Comparison of ENCODE assay signal across 30 mouse cellular contexts in the genomic region with DNA sequence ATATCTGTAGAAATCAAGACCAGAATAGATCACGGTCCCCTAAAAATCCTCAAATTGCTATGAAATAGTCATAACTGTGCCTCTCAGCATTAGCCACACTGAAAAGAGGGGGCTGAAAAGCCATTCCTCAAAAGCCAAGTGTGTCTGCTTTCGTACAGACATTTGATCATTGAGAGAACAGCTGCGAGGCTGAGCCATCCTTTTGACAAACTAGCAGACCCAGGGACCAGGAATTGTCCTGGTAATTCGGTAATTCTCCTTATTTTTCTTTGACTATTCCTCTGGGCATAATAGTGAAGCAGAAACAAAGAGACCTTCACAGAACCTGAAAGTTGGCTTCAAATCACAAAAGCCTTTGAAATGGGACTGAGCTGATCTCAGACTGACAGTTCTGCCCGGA.
DNase-seq lines count a peak whose midpoint lies in the region; ATAC-seq and TF ChIP-seq lines count a peak whose summit lies in the region.
"Had no signal": no experiment of that assay in that cellular context is flagged by ENCODE, and none has a peak within 500 bp of the region (broad histone marks: within the 10 kb centered on the region; RNA-seq: fewer than 3 reads in every experiment).

No protein-coding gene starts in this region.

- TF ChIP-seq CTCF in midbrain, postnatal 0 days (IDR thresholded peaks at IDR 0.05) = no peak

- no peak overlapping the region for H3K9ac ChIP-seq in embryonic facial prominence, embryonic 14.5 days (ENCODE audit: low read depth, low read length)
- H3K9ac ChIP-seq in midbrain, postnatal 0 days (replicated peaks; ENCODE audit: low read length, poor library complexity, severe bottlenecking) = no peak overlapping the region
- no peak overlapping the region for H3K9ac ChIP-seq in midbrain, embryonic 16.5 days (ENCODE audit: low read depth, low read length)
- no peak overlapping the region for H3K9ac ChIP-seq in midbrain, embryonic 15.5 days
- H3K9ac ChIP-seq: embryonic facial prominence, embryonic 12.5 days; embryonic facial prominence, embryonic 15.5 days; forebrain, embryonic 12.5 days had no signal

- H3K9me3 ChIP-seq in embryonic facial prominence, embryonic 14.5 days (ENCODE audit: control insufficient read depth, low read length) = no peaks in the 10 kb centered on the region
- no peaks in the 10 kb centered on the region for H3K9me3 ChIP-seq in embryonic facial prominence, embryonic 10.5 days
- no peaks in the 10 kb centered on the region for H3K9me3 ChIP-seq in midbrain, embryonic 10.5 days (replicated peaks)
- no peaks in the 10 kb centered on the region for H3K9me3 ChIP-seq in midbrain, postnatal 0 days (ENCODE audit: low read length)
- no peaks in the 10 kb centered on the region for H3K9me3 ChIP-seq in midbrain, embryonic 16.5 days (replicated peaks; ENCODE audit: control insufficient read depth, low read length, poor library complexity, severe bottlenecking)
- no peaks in the 10 kb centered on the region for H3K9me3 ChIP-seq in midbrain, embryonic 15.5 days
- H3K9me3 ChIP-seq: embryonic facial prominence, embryonic 12.5 days; embryonic facial prominence, embryonic 15.5 days; forebrain, embryonic 10.5 days; forebrain, embryonic 12.5 days; G1E had no signal

- H3K27ac ChIP-seq in embryonic facial prominence, embryonic 14.5 days (replicated peaks; ENCODE audit: low read depth, low read length) = no peak overlapping the region
- H3K27ac ChIP-seq in embryonic facial prominence, embryonic 10.5 days (replicated peaks) = no peak overlapping the region
- H3K27ac ChIP-seq in midbrain, embryonic 10.5 days (replicated peaks) = 0 out of 2 replicates have a peak overlapping the region, but pooled peaks have one; percentile 10
- H3K27ac ChIP-seq in midbrain, postnatal 0 days (ENCODE audit: low read depth, low read length) = no peak overlapping the region
- peak overlapping the region; percentile 17; the same call in 1 of the 2 replicates for H3K27ac ChIP-seq in midbrain, embryonic 16.5 days (ENCODE audit: low read length)
- H3K27ac ChIP-seq in midbrain, embryonic 15.5 days = no peak overlapping the region
- H3K27ac ChIP-seq: embryonic facial prominence, embryonic 12.5 days; embryonic facial prominence, embryonic 15.5 days; forebrain, embryonic 10.5 days; forebrain, embryonic 12.5 days had no signal

- no peak; the same call in 1 of the 2 replicates for ATAC-seq in embryonic facial prominence, embryonic 14.5 days (ENCODE audit: low read depth)
- ATAC-seq in midbrain, postnatal 0 days (ENCODE audit: low FRiP score) = no peak
- ATAC-seq in midbrain, embryonic 16.5 days = no peak
- ATAC-seq in midbrain, embryonic 15.5 days (replicated peaks) = no peak
- ATAC-seq: activated CD4-positive, CD25-positive, alpha-beta regulatory T cell, adult 4 months; CD4-positive, CD25-positive, alpha-beta regulatory T cell, adult 4 months; forebrain, embryonic 14.5 days; forebrain, embryonic 16.5 days; Patski had no signal

- H3K27me3 ChIP-seq in embryonic facial prominence, embryonic 14.5 days (replicated peaks; ENCODE audit: control insufficient read depth, insufficient read depth, low read length) = no peaks in the 10 kb centered on the region
- no peaks in the 10 kb centered on the region for H3K27me3 ChIP-seq in embryonic facial prominence, embryonic 10.5 days (replicated peaks; ENCODE audit: low read depth, poor library complexity, severe bottlenecking)
- no peaks in the 10 kb centered on the region for H3K27me3 ChIP-seq in midbrain, embryonic 10.5 days (ENCODE audit: low read depth, poor library complexity, severe bottlenecking)
- H3K27me3 ChIP-seq in midbrain, postnatal 0 days (ENCODE audit: insufficient read depth, low read length) = no peaks in the 10 kb centered on the region
- no peaks in the 10 kb centered on the region for H3K27me3 ChIP-seq in midbrain, embryonic 16.5 days (ENCODE audit: control insufficient read depth, insufficient read depth, low read depth, low read length)
- H3K27me3 ChIP-seq in midbrain, embryonic 15.5 days (replicated peaks) = no peaks in the 10 kb centered on the region
- H3K27me3 ChIP-seq: CH12.LX; embryonic facial prominence, embryonic 12.5 days; embryonic facial prominence, embryonic 15.5 days; forebrain, embryonic 12.5 days; Patski had no signal

- H3K4me2 ChIP-seq in embryonic facial prominence, embryonic 14.5 days (ENCODE audit: low read depth, low read length) = no peak overlapping the region
- H3K4me2 ChIP-seq in midbrain, postnatal 0 days (ENCODE audit: low read depth, low read length, poor library complexity, severe bottlenecking) = no peak overlapping the region
- H3K4me2 ChIP-seq in midbrain, embryonic 16.5 days (ENCODE audit: low read length) = no peak overlapping the region
- H3K4me2 ChIP-seq in midbrain, embryonic 15.5 days = no peak overlapping the region
- H3K4me2 ChIP-seq: embryonic facial prominence, embryonic 12.5 days; embryonic facial prominence, embryonic 15.5 days; forebrain, embryonic 12.5 days had no signal

- H3K4me3 ChIP-seq in embryonic facial prominence, embryonic 14.5 days (ENCODE audit: low read depth, low read length) = no peak overlapping the region
- no peak overlapping the region for H3K4me3 ChIP-seq in embryonic facial prominence, embryonic 10.5 days
- H3K4me3 ChIP-seq in midbrain, embryonic 10.5 days = no peak overlapping the region
- no peak overlapping the region for H3K4me3 ChIP-seq in midbrain, postnatal 0 days (ENCODE audit: low read depth, low read length)
- H3K4me3 ChIP-seq in midbrain, embryonic 16.5 days (ENCODE audit: low read depth, low read length) = no peak overlapping the region
- no peak overlapping the region for H3K4me3 ChIP-seq in midbrain, embryonic 15.5 days
- H3K4me3 ChIP-seq: embryonic facial prominence, embryonic 12.5 days; embryonic facial prominence, embryonic 15.5 days; erythroblast, embryonic 14.5 days; forebrain, embryonic 10.5 days; forebrain, embryonic 12.5 days had no signal

- 35% methylated on average over 5 of the region's 5 CpGs for WGBS in embryonic facial prominence, embryonic 14.5 days
- 50% methylated on average over 5 of the region's 5 CpGs for WGBS in embryonic facial prominence, embryonic 10.5 days
- WGBS in midbrain, embryonic 10.5 days = 54% methylated on average over 5 of the region's 5 CpGs
- WGBS in midbrain, postnatal 0 days = 28% methylated on average over 5 of the region's 5 CpGs
- 23% methylated on average over 5 of the region's 5 CpGs for WGBS in midbrain, embryonic 16.5 days
- 31% methylated on average over 5 of the region's 5 CpGs for WGBS in midbrain, embryonic 15.5 days

- H3K36me3 ChIP-seq in embryonic facial prominence, embryonic 14.5 days (ENCODE audit: control insufficient read depth, insufficient read depth, low read length) = no peaks in the 10 kb centered on the region
- no peaks in the 10 kb centered on the region for H3K36me3 ChIP-seq in embryonic facial prominence, embryonic 10.5 days (replicated peaks)
- no peaks in the 10 kb centered on the region for H3K36me3 ChIP-seq in midbrain, embryonic 10.5 days
- no peaks in the 10 kb centered on the region for H3K36me3 ChIP-seq in midbrain, postnatal 0 days (ENCODE audit: insufficient read depth, low read length)
- H3K36me3 ChIP-seq in midbrain, embryonic 16.5 days (ENCODE audit: control insufficient read depth, insufficient read depth, low read length) = no peaks in the 10 kb centered on the region
- H3K36me3 ChIP-seq in midbrain, embryonic 15.5 days (replicated peaks) = no peaks in the 10 kb centered on the region
- H3K36me3 ChIP-seq: embryonic facial prominence, embryonic 12.5 days; embryonic facial prominence, embryonic 15.5 days; forebrain, embryonic 10.5 days; forebrain, embryonic 12.5 days; G1E had no signal

- DNase-seq in embryonic facial prominence, embryonic 14.5 days (ENCODE audit: low spot score) = peak; percentile 58
- DNase-seq in embryonic facial prominence, embryonic 10.5 days (ENCODE audit: low spot score) = no peak
- no peak for DNase-seq in midbrain, embryonic 10.5 days (ENCODE audit: low spot score)
- no peak for DNase-seq in midbrain, postnatal 0 days (ENCODE audit: low spot score)
- no peak for DNase-seq in spleen, postnatal 4 days (ENCODE audit: low spot score in 2 of 2)
- DNase-seq: adrenal gland, adult 8-10 months; adrenal gland, postnatal 14 days; adrenal gland, postnatal 36 days; B cell, adult 2 months; cerebellum, adult 11 months; cerebellum, adult 18-20 months; cerebellum, adult 8-10 months; cerebellum, adult 9-11 months; cerebellum, postnatal 14 days; cerebellum, postnatal 36 days; embryo, embryonic 11 days had no signal

- H3K4me1 ChIP-seq in embryonic facial prominence, embryonic 14.5 days (ENCODE audit: control insufficient read depth, insufficient read depth, low read length) = 0 out of 2 replicates have a peak, but pooled peaks cover 4% of the 10 kb centered on the region
- peaks cover 7% of the 10 kb centered on the region; the same call in 1 of the 2 replicates for H3K4me1 ChIP-seq in embryonic facial prominence, embryonic 10.5 days
- peaks cover 7% of the 10 kb centered on the region; the same call in 1 of the 2 replicates for H3K4me1 ChIP-seq in midbrain, embryonic 10.5 days
- no peaks in the 10 kb centered on the region for H3K4me1 ChIP-seq in midbrain, postnatal 0 days (ENCODE audit: insufficient read depth, low read length)
- H3K4me1 ChIP-seq in midbrain, embryonic 16.5 days (ENCODE audit: control insufficient read depth, insufficient read depth, low read length) = peaks cover 3% of the 10 kb centered on the region; the same call in 1 of the 2 replicates
- H3K4me1 ChIP-seq in midbrain, embryonic 15.5 days = no peaks in the 10 kb centered on the region

Comparison
In these comparisons a context has a peak if more than half of its experiments do, and no peak if none do; other contexts are left out.
1. H3K27ac ChIP-seq: peak in midbrain, embryonic 10.5 days (single experiment) and midbrain, embryonic 16.5 days (single experiment); none in embryonic facial prominence, embryonic 14.5 days (single experiment), embryonic facial prominence, embryonic 10.5 days (single experiment), midbrain, postnatal 0 days (single experiment) and midbrain, embryonic 15.5 days (single experiment).